Mouse (Mus musculus) cerebral cortex, adult 2 months (tissue): ENCODE data around the gene Oxtr.

ENCODE experiments used
- WGBS: fragments of 180-500 bp; shearing (Covaris S2); methylation state at CpG from one replicate; pipeline ENCODE4 v1.1.7; 2018; 5-methylcytosine and 5-hydroxymethylcytosine counted together

Oxtr gene

DNA sequence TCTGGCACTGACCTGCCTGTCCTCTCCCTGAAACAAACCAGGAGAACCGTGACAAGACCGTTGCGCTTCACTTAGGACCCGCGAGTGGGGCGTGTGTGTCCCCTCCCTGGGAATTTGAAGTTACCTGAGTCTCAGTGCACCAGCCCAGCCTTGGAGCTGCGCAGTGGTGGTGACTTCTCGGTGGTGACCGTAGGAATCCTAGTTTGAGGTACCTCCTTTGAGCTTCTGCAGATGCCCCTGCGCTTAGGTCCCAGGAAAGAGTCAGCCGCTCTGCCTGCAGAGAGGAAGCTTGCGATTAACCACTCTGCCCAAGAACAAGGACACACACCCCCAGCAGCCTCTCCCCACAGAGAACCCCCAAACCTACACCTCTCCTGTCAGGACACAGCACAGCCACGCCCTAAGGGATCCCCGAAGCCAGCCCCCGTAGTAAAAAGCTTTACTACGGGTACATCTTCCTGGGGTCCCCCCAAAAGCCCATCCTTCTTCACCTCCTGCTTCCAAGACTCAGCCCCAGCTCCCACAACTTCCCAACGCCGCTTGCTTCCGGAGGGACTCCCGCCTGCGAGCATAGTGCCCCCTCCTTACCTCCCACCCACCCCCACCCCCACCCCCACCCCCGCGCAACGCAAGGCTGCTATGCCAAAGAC, at the start of gene Oxtr:
Gene Oxtr, minus strand, starts transcription at position 34 of the 650 bp plus-strand sequence.
- 3% methylated on average over 24 of the region's 24 CpGs for WGBS

GRCm38 (mm10) chr6:112525434-112525833, 35.7 kb upstream of the Oxtr start:
- 79% methylated on average over 5 of the region's 5 CpGs for WGBS

DNA sequence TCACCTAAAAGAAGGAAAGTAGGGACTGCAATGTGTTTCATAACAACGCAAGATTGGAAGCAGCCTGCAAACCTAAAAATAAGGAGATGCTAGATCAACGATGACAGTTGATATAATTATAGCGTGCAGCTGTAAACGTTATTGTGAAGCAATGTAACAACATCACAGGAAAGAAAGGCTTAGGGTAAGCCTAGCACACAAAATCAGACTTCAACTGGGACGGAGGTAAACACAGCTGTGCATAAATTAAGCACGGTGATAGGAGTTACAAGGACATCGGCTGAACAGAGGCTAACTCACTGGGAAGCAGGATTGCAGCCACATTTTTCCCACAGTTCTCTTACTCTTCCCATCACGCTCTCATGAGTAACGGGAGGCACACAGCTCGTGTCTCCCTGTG, 34.7 kb upstream of the Oxtr start:
- WGBS = 35% methylated on average over 10 of the region's 10 CpGs

GRCm38 (mm10) chr6:112517991-112518390, 28.2 kb upstream of the Oxtr start:
- 83% methylated on average over 3 of the region's 3 CpGs for WGBS

- 53% methylated on average over 3 of the region's 3 CpGs for WGBS
Measured at GRCm38 (mm10) chr6:112517572-112517971, 27.8 kb upstream of the Oxtr start.

GRCm38 (mm10) chr6:112516496-112516895, 26.8 kb upstream of the Oxtr start:
- WGBS = 27% methylated on average over 1 of the region's 1 CpGs

GRCm38 (mm10) chr6:112514591-112514990, 24.8 kb upstream of the Oxtr start:
- WGBS = 78% methylated on average over 6 of the region's 6 CpGs

DNA sequence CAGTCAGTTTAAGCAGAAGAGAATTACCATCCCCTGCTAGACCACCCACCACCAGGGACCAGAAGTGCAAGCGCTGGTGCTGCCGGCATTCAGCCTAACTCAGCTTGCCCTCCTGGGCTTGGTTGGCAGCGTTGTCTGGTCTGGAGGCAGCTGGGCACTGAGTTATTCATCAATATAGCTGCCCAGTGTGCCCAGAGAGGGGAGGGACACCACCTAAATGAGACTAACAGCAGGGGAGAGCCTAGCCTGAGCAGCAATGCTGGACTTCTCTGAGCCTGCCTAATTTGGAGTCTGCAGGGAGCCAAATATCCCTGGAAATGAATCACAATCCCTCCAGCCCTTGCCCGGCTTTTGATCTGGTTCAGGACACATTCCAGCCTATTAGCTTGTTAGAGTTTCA, 20.6 kb upstream of the Oxtr start:
- 53% methylated on average over 4 of the region's 4 CpGs for WGBS

DNA sequence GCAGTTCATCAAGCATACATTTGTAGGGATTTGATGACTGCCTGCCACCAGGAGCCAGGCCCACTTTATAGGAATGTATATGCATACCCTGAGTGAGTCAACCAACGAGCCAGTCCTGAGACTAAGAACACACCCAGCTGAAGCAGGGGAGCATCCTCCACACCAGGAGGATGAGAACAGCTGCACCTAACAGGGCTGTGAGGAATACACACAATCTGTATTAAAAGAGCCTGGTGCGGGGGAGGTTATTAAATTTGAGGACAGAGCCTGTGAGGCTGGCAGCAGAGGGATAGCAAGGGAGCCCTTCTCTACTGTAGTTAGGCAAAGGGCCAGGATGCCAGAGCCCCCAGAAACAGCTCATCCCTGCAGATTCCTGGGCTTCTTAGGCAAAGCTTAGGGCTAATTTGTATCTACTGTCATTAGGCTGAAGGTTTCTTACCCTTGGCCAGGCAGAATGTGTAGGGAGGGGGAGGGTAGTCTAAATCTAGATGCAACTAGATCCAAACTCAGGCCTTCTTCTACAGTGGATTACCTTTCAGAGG, 19.9 kb upstream of the Oxtr start:
- 48% methylated on average over 2 of the region's 2 CpGs for WGBS

- 36% methylated on average over 2 of the region's 2 CpGs for WGBS
Measured at GRCm38 (mm10) chr6:112507617-112508016, 17.9 kb upstream of the Oxtr start.

DNA sequence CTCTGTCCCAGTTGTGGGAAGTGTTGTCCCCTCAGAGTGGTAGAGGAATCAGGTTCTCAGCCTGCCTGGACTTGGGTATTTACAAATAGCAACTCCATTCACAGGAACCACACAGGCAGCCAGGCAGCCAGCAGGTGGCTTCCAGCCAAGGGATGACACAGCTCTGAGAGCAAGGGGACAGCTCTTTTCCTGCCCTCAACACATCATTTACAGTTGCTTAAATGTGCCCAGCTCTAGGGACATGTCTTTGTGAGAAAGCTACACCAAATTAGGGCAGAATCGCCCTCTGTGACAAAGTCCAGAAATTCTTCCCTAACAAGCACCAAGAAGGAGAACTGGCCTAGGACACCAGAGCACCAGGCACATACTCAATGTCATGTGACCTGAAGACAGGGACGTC, 11.4 kb upstream of the Oxtr start:
- 70% methylated on average over 2 of the region's 2 CpGs for WGBS

- WGBS = 81% methylated on average over 2 of the region's 2 CpGs
Measured at GRCm38 (mm10) chr6:112499456-112499855, 9.7 kb upstream of the Oxtr start.

DNA sequence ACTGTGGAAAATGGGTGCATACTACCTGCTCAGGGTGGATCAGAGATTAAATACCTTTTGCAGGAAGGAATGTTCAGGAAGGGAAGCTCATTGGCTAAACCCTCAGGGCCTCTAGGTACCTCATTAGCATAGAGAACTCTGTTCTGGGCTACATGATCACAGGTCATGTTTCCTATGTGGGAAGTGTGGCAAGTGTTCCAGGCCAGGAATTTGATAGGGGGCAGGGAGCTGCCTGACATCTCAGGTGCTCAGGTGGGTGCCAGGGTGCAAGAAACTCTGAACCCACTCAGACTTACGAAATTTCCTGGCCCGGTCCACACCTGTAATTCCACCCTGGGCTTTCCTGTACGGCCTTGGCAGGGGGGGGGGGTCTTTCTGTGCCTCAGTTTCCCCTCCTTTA, 9.0 kb upstream of the Oxtr start:
- WGBS = 95% methylated on average over 3 of the region's 3 CpGs

DNA sequence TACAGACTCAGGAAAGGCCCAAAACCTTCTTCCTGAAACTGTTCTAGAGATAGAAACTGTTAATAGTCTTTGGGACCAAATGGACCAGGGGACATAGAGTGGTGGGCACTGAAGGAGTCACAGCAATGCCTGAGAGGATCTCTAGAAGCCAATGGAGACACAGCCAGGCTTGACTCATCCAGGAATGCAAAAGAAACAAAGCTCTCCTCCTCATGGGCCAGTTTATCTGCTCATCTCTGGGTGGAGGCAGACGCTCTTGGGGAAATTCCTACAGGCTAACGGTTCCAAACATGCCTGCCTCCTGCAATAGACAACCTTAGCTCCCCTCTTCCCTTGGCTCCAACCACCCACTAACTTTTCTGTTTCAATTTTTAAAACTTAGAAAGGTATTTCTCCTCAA, 7.7 kb upstream of the Oxtr start:
- WGBS = 78% methylated on average over 2 of the region's 2 CpGs

- 83% methylated on average over 8 of the region's 8 CpGs for WGBS
Measured at GRCm38 (mm10) chr6:112496291-112497060, 6.7 kb upstream of the Oxtr start.

DNA sequence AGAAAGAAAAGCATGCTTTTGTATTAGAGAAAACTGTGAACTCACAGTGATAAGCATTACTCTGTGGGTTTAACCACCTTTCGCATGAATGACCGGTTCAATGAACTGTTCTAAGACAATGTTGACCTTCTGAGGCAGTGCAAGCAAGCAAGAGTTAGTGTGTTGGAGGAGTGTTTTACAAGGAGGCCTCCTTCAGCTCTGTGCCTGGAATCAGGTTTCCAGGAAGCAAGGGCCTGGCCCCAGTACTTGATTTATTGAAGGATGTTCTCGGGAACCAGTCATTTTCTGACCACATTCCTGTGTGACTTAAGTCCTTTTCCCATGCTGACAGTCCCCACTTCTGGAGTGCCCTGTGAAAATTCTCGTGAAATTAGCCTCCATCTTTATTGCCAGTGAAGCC, 5.5 kb upstream of the Oxtr start:
- 83% methylated on average over 4 of the region's 4 CpGs for WGBS

DNA sequence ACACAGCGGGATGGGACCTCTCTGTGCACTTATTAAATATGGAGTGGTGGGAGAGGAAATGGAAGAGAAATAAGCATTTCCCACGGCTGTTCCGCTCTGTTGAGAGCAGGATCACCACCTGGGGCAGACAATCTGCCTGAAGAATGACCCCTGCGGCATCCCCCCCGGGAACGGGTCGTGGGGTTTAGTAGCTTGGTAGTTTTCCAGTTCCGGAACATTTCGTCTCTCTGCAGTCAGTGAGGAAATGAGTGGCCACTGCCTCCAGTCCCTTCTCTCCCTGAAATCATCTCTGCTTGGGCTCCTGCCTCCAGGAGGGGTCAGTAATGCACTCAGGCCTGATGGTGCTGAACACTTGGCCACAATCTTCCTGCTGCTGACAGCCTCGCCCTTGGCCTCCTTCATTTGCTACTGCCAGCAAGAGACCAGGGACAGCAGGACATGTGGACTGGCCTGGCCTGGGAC, 4.9 kb upstream of the Oxtr start:
- 64% methylated on average over 10 of the region's 10 CpGs for WGBS

DNA sequence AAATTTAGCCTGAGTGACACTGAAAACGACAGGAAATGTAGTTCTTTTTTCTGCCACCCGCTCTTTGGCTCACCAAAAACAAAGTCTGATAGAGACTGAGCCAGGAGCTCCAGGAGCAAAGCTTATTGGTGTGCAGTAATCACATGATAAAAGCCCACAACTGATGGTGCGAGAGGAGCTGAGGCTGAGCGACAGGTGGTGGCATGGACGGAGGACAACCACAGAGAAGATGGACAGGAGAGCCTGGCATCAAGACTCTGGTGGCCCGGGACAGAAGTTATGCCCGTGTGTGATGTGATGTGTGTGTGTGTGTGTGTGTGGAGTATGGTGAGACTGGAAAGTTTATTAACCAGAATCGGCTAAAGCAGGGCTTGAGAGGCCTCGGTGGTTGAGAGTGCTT, 3.6 kb upstream of the Oxtr start:
- WGBS = 92% methylated on average over 9 of the region's 9 CpGs

DNA sequence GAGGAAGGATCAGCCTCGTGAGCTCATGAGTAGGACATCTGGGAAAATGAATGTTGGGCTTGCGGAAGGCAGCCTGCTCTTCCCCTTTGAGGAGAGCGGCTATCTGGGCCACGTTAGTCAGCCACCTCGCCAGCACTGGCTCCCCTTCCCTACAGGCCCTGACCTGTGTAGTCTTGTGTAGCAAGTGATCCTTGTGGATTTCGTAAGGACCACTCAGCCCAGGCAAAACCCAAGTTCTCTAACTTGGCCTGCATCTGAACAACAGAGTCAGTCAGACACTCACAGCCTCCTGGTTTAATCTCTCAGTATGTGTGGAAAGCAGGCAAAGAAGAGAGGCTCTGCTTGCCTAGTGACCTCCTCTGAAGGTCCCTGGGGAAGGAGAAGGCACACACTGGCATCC, 2.9 kb upstream of the Oxtr start:
- WGBS = 91% methylated on average over 6 of the region's 6 CpGs

DNA sequence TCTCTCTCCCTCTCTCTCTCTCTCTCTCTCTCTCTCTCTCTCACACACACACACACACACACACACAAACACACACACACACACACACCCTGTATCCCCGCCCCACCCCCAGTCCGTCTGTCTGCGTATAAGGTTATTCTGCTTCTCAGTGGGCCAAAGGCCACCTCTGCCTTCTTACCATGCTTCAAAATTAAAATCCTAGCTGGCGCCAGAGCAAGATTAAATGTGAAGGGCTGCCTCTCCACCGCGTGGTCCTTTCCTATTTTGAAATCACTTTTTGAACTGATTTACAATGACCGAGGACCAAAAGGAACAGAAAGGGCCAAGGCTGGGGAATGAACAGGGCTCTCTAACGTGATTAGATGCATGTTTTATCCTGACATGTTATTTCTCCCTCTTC, 1.8 kb upstream of the Oxtr start:
- 83% methylated on average over 8 of the region's 8 CpGs for WGBS

DNA sequence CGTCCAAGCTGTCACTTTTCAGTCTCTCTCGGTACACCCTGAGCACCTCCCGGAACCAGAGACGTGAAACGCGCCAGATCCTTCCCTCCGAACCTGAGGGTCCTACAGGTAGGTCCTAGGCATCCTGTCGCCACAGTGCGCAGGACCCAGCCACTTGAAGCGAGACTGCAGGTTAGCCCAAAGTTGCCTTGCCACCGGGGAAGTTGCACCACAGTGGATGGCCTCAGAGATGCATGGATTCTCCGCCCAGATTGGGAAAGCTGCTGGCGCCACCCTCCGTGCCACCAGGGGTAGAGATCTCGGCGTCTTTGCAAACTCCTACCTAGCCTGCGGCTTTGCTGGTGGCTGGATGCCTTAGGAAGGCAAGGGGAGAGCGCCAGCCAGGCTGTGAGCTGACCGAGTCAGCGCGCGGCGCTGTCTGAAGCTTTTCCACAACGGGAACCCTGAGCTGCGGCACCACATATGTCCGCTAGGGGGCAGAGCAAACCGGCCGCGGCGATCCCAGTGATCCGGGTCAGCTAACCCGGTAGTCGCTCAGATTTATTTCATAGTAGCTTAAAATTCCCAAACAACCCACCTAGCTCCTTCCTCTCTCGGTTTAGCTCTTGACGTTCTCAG, 991 bp upstream of the Oxtr start:
- under 1% methylated on average over 35 of the region's 35 CpGs for WGBS

DNA sequence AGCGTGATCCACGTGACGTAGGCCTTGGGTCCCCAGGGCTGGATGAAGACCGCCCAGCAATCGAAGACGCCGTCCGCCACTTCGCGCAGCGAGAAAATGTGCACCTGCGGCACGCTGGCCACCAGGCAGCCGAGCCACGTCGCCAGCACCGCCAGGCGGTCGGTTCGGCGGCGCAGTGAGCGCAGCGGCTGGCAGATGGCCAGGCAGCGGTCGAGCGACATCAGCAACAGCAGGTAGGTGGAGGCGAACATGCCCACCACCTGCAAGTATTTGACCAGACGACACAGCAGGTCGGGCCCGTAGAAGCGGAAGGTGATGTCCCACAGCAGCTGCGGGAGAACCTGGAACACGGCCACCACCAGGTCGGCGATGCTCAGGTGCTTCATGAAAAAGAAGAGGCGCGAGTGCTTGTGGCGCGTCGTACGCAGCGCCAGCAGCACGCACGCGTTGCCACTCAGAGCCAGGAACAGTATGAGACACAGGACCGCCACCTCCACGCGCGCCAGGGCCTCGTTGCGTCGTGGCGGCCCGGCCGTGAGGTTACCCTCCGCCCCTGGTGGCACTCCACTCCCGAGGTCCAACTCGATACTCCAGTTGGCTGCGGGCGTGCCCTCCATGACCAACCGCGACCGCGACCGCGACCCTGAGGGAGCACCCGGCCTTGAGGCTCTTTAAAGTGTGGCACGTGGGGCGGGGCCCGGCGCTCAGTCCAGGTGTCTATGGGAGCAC, 398 bp downstream of the Oxtr start:
- WGBS = 5% methylated on average over 72 of the region's 72 CpGs
